Mouse (Mus musculus) gastrocnemius, postnatal 36 days (tissue): ENCODE measurements around the gene Gadd45g. TPM values are rescaled to one million over a fixed set of nuclear protein-coding genes. Genes with fewer than 3 reads are reported as not detected.

Experiments used
- DNase-seq, 2 experiments: peaks; one replicate each; pipeline ENCODE4 v3.0.0; 2022
- intact Hi-C: fragments of 180-260 bp; cut with DNase I; formaldehyde crosslinking; loops from one replicate; pipeline ENCODE4 v1.15.1; 2025
- total RNA-seq, 2 experiments: library from RNA; stranded (reverse); gene quantifications; 2 replicates each; pipeline ENCODE4 v1.2.3; 2021

The Gadd45g gene
- total RNA-seq, 2 experiments from 2014 or later, result 8.0 to 58.7 TPM

- peak in 1 of 2 experiments; percentile 7 for DNase-seq
- intact Hi-C loops, result no loop called here
These were observed 29.7 kb downstream of the Gadd45g start for GRCm38 (mm10) chr13:51876131-51876530.

- intact Hi-C loops, result no loop called here
- DNase-seq, result peak in 1 of 2 experiments; percentile 6
These were observed 32.3 kb downstream of the Gadd45g start for GRCm38 (mm10) chr13:51878806-51879205.

GRCm38 (mm10) chr13:51879571-51879970 lies 33.1 kb downstream of the Gadd45g start:
- intact Hi-C loops, result no loop called here
- no peak for DNase-seq

- DNase-seq, result peak in 1 of 2 experiments; percentile 6
- intact Hi-C loops, result no loop called here
These were observed 33.5 kb downstream of the Gadd45g start for GRCm38 (mm10) chr13:51880019-51880418.

- no peak for DNase-seq
- intact Hi-C loops, result no loop called here
These were observed 35.0 kb downstream of the Gadd45g start for GRCm38 (mm10) chr13:51881271-51882128.

GRCm38 (mm10) chr13:51882218-51882617 lies 35.7 kb downstream of the Gadd45g start:
- DNase-seq, result peak in 1 of 2 experiments; percentile 10
- intact Hi-C loops, result no loop called here

GRCm38 (mm10) chr13:51884250-51884649 lies 37.8 kb downstream of the Gadd45g start:
- DNase-seq, result no peak
- intact Hi-C loops, result no loop called here

- no peak for DNase-seq
- intact Hi-C loops, result no loop called here
These were observed 39.1 kb downstream of the Gadd45g start for GRCm38 (mm10) chr13:51885594-51885993.

GRCm38 (mm10) chr13:51886085-51886484 lies 39.6 kb downstream of the Gadd45g start:
- intact Hi-C loops, result no loop called here

GRCm38 (mm10) chr13:51886723-51887122 lies 40.2 kb downstream of the Gadd45g start:
- no peak for DNase-seq
- intact Hi-C loops, result no loop called here

More at GRCm38 (mm10) chr13:51886085-51886484, 39.6 kb downstream of the Gadd45g start:
- DNase-seq, result no peak

- intact Hi-C loops, result no loop called here
- no peak for DNase-seq
These were observed 41.9 kb downstream of the Gadd45g start for GRCm38 (mm10) chr13:51888426-51888825.

- no peak for DNase-seq
- intact Hi-C loops, result no loop called here
These were observed 45.5 kb downstream of the Gadd45g start for GRCm38 (mm10) chr13:51891825-51892532.

- no peak for DNase-seq
- intact Hi-C loops, result no loop called here
These were observed 51.1 kb downstream of the Gadd45g start for GRCm38 (mm10) chr13:51897579-51897978.

Other genes starting within 250 kb of the Gadd45g start
- 1 to 10 TPM in 1 of 2 experiments, under 1 TPM in 1; 0.99 to 1.9 TPM for gene Cks2, start 201.4 kb upstream of the Gadd45g start, total RNA-seq
- gene Secisbp2, start 195.0 kb upstream of the Gadd45g start, total RNA-seq, result 1 to 10 TPM; 8.4 to 8.9 TPM
- gene Sema4d, start 52.9 kb upstream of the Gadd45g start, total RNA-seq, result 100 to 1,000 TPM; 123 to 134 TPM